In the genomic region with DNA sequence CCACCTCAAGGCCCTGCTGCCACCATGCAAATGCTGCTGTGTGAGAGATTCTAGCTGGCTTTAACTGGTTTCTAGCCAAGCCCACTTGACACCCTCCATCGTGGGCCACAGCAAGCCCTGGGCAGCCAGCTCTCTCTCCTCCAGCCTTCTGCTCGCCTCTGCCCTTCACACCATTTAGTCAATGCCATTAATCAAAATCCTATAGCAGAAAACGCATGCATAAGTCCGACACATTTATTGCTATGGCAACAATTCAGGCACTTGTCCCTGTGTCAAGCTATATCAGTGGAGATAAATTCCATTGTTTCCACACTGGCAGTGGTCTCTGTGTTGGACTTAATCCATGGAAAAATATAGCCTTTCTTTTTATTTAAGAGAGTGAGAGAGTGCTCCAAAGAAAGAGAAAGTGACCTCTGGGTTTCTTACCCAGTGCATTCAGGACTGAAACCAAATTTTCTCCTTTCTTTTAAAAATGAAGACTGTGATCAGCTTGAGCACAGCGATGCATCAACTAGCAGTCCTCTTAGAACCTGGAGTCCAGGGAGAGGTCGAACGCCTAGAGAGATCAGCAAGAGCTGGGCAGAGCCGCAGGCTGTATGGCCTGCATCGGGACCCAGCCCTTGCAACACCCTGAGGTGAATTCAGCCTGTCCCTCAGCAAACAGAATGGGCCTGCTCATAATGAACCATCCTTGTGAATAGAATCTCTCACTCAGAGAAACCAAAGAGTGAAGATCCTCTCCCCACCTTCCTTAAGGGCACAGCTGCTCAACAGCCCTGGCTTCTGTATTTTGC, we compare ENCODE assay signal across 14 mouse cellular contexts.
DNase-seq lines count a peak whose midpoint lies in the region; ATAC-seq lines count a peak whose summit lies in the region.
"Had no signal": no experiment of that assay in that cellular context is flagged by ENCODE, and none has a peak within 500 bp of the region (broad histone marks: within the 10 kb centered on the region; RNA-seq: fewer than 3 reads in every experiment).

No protein-coding gene starts in this region.

- no peaks in the 10 kb centered on the region for H3K36me3 ChIP-seq in heart, embryonic 10.5 days
- H3K36me3 ChIP-seq in forebrain, embryonic 11.5 days (ENCODE audit: control insufficient read depth, insufficient read depth, low read length), result no peaks in the 10 kb centered on the region
- H3K36me3 ChIP-seq in hindbrain, embryonic 15.5 days, result no peaks in the 10 kb centered on the region
- no peaks in the 10 kb centered on the region for H3K36me3 ChIP-seq in neural tube, embryonic 11.5 days (ENCODE audit: control insufficient read depth, insufficient read depth, low read length)
- H3K36me3 ChIP-seq: embryonic facial prominence, embryonic 15.5 days; limb, embryonic 13.5 days had no signal

- H3K27ac ChIP-seq in heart, embryonic 10.5 days, result no peak overlapping the region
- H3K27ac ChIP-seq in forebrain, embryonic 11.5 days (ENCODE audit: low read depth, low read length), result peak overlapping the region; percentile 28; the same call in 1 of the 2 replicates
- peak overlapping the region; percentile 62 for H3K27ac ChIP-seq in hindbrain, embryonic 15.5 days (replicated peaks)
- peak overlapping the region; percentile 68 for H3K27ac ChIP-seq in neural tube, embryonic 11.5 days (ENCODE audit: low read depth, low read length)
- H3K27ac ChIP-seq: embryonic facial prominence, embryonic 15.5 days; limb, embryonic 13.5 days had no signal

- intact Hi-C loops in left cerebral cortex, postnatal 25 days (cut with DNase I), result no loop called here

- H3K27me3 ChIP-seq in heart, embryonic 10.5 days (ENCODE audit: insufficient read depth, poor library complexity, severe bottlenecking), result no peaks in the 10 kb centered on the region
- H3K27me3 ChIP-seq in forebrain, embryonic 11.5 days (ENCODE audit: control insufficient read depth, insufficient read depth, low read length), result no peaks in the 10 kb centered on the region
- H3K27me3 ChIP-seq in hindbrain, embryonic 15.5 days, result no peaks in the 10 kb centered on the region
- H3K27me3 ChIP-seq in neural tube, embryonic 11.5 days (ENCODE audit: control insufficient read depth, insufficient read depth, low read length), result no peaks in the 10 kb centered on the region
- H3K27me3 ChIP-seq: embryonic facial prominence, embryonic 15.5 days; limb, embryonic 13.5 days had no signal

- no peaks in the 10 kb centered on the region for H3K9me3 ChIP-seq in heart, embryonic 10.5 days
- H3K9me3 ChIP-seq in forebrain, embryonic 11.5 days (ENCODE audit: control insufficient read depth, low read length), result no peaks in the 10 kb centered on the region
- no peaks in the 10 kb centered on the region for H3K9me3 ChIP-seq in hindbrain, embryonic 15.5 days
- H3K9me3 ChIP-seq in neural tube, embryonic 11.5 days (ENCODE audit: control insufficient read depth, low read length), result no peaks in the 10 kb centered on the region
- H3K9me3 ChIP-seq: embryonic facial prominence, embryonic 15.5 days; limb, embryonic 13.5 days had no signal

- no peak overlapping the region for H3K4me3 ChIP-seq in heart, embryonic 10.5 days
- no peak overlapping the region for H3K4me3 ChIP-seq in forebrain, embryonic 11.5 days (ENCODE audit: low read depth, low read length)
- no peak overlapping the region for H3K4me3 ChIP-seq in hindbrain, embryonic 15.5 days
- H3K4me3 ChIP-seq in neural tube, embryonic 11.5 days (ENCODE audit: low read depth, low read length), result no peak overlapping the region
- H3K4me3 ChIP-seq: embryonic facial prominence, embryonic 15.5 days; limb, embryonic 13.5 days had no signal

- 78% methylated on average over 9 of the region's 9 CpGs for WGBS in heart, embryonic 10.5 days
- 41% methylated on average over 9 of the region's 9 CpGs for WGBS in forebrain, embryonic 11.5 days
- WGBS in hindbrain, embryonic 15.5 days, result 20% methylated on average over 9 of the region's 9 CpGs
- 38% methylated on average over 9 of the region's 9 CpGs for WGBS in neural tube, embryonic 11.5 days

- no peak overlapping the region for H3K4me2 ChIP-seq in forebrain, embryonic 11.5 days (ENCODE audit: low read depth, low read length, severe bottlenecking)
- no peak overlapping the region for H3K4me2 ChIP-seq in hindbrain, embryonic 15.5 days
- no peak overlapping the region for H3K4me2 ChIP-seq in neural tube, embryonic 11.5 days (ENCODE audit: low read depth)
- H3K4me2 ChIP-seq: embryonic facial prominence, embryonic 15.5 days; limb, embryonic 13.5 days had no signal

- H3K4me1 ChIP-seq in heart, embryonic 10.5 days, result no peaks in the 10 kb centered on the region
- H3K4me1 ChIP-seq in forebrain, embryonic 11.5 days (replicated peaks; ENCODE audit: control insufficient read depth, insufficient read depth, low read length), result peaks cover 3% of the 10 kb centered on the region; the same call in 1 of the 2 replicates
- peaks cover 15% of the 10 kb centered on the region for H3K4me1 ChIP-seq in hindbrain, embryonic 15.5 days (replicated peaks)
- peaks cover 2% of the 10 kb centered on the region; the same call in 1 of the 2 replicates for H3K4me1 ChIP-seq in neural tube, embryonic 11.5 days (ENCODE audit: control insufficient read depth, insufficient read depth, low read length)
- H3K4me1 ChIP-seq: embryonic facial prominence, embryonic 15.5 days had no signal

- no peak overlapping the region for H3K9ac ChIP-seq in forebrain, embryonic 11.5 days (ENCODE audit: low read length)
- no peak overlapping the region for H3K9ac ChIP-seq in hindbrain, embryonic 15.5 days
- H3K9ac ChIP-seq in neural tube, embryonic 11.5 days (ENCODE audit: low read length), result no peak overlapping the region
- H3K9ac ChIP-seq: embryonic facial prominence, embryonic 15.5 days; limb, embryonic 13.5 days had no signal

- peak; percentile 51; the same call in 1 of the 2 replicates for ATAC-seq in forebrain, embryonic 11.5 days (replicated peaks; ENCODE audit: low FRiP score)
- peak; percentile 65 for ATAC-seq in hindbrain, embryonic 15.5 days (ENCODE audit: low FRiP score, low read depth)
- peak; percentile 58; the same call in 1 of the 2 replicates for ATAC-seq in neural tube, embryonic 11.5 days (ENCODE audit: insufficient read depth, low FRiP score, low TSS enrichment)

- DNase-seq in heart, adult 11 months, result peak; percentile 82
- no peak for DNase-seq in heart, embryonic 10.5 days (ENCODE audit: low spot score)
- DNase-seq in forebrain, embryonic 11.5 days (ENCODE audit: low spot score), result no peak
- peak; percentile 67 for DNase-seq in neural tube, embryonic 11.5 days (ENCODE audit: low spot score)
- DNase-seq in right cerebral cortex, postnatal 25 days, result no peak
- DNase-seq in left cerebral cortex, postnatal 25 days (ENCODE audit: low spot score in 2 of 2), result no peak
- DNase-seq in cerebellum, adult 8-10 months, result no peak
- DNase-seq: cerebellum, adult 2 months; layer of hippocampus, adult 9-11 months; lung, adult 2 months; spleen, adult 18-20 months had no signal

Comparison
In these comparisons a context has a peak if more than half of its experiments do, and no peak if none do; other contexts are left out.
1. DNase-seq: peak in heart, adult 11 months (single experiment) and neural tube, embryonic 11.5 days (single experiment); none in heart, embryonic 10.5 days (single experiment), forebrain, embryonic 11.5 days (single experiment), right cerebral cortex, postnatal 25 days (single experiment), left cerebral cortex, postnatal 25 days (0 of 2) and cerebellum, adult 8-10 months (single experiment).
2. Peak in every context shown above with its lines, with median percentiles within 50 percentile points of each other: ATAC-seq.